ENCODE assay signal across 19 mouse cellular contexts in genomic region chr17:15816379-15817095, GRCm38 (mm10). TPM values are rescaled to one million over a fixed set of nuclear protein-coding genes. Genes with fewer than 3 reads are reported as not detected.
A peak's percentile ranks its signal among the peaks of the same experiment; 100 is the strongest.
DNase-seq lines count a peak whose midpoint lies in the region; ATAC-seq and TF ChIP-seq lines count a peak whose summit lies in the region.
"Had no signal": no experiment of that assay in that cellular context is flagged by ENCODE, and none has a peak within 500 bp of the region (broad histone marks: within the 10 kb centered on the region; RNA-seq: fewer than 3 reads in every experiment).

No protein-coding gene starts in this region.

- peaks cover 30% of the 10 kb centered on the region; the same call in 1 of the 2 replicates for H3K4me1 ChIP-seq in lung, postnatal 0 days (ENCODE audit: insufficient read depth, low read depth, low read length)
- H3K4me1 ChIP-seq: liver, embryonic 15.5 days had no signal

- 64% methylated on average over 10 of the region's 11 CpGs for WGBS in lung, postnatal 0 days

- H3K27me3 ChIP-seq in lung, postnatal 0 days (replicated peaks; ENCODE audit: insufficient read depth, low read length), result no peaks in the 10 kb centered on the region
- H3K27me3 ChIP-seq: embryonic facial prominence, embryonic 12.5 days; liver, embryonic 15.5 days; midbrain, embryonic 12.5 days had no signal

- TF ChIP-seq EP300 in lung, postnatal 0 days (IDR thresholded peaks at IDR 0.05), result no peak

- no peak overlapping the region for H3K27ac ChIP-seq in lung, postnatal 0 days (ENCODE audit: low read length)
- H3K27ac ChIP-seq: embryonic facial prominence, embryonic 12.5 days; hindbrain, embryonic 14.5 days; liver, embryonic 15.5 days; midbrain, embryonic 12.5 days had no signal

- no peak overlapping the region for H3K4me2 ChIP-seq in lung, postnatal 0 days (replicated peaks; ENCODE audit: low read depth, low read length)
- H3K4me2 ChIP-seq: embryonic facial prominence, embryonic 12.5 days; hindbrain, embryonic 14.5 days; liver, embryonic 15.5 days; midbrain, embryonic 12.5 days had no signal

- no peaks in the 10 kb centered on the region for H3K9me3 ChIP-seq in lung, postnatal 0 days (ENCODE audit: low read length)
- H3K9me3 ChIP-seq: embryonic facial prominence, embryonic 12.5 days; liver, embryonic 15.5 days; midbrain, embryonic 12.5 days had no signal

- no peaks in the 10 kb centered on the region for H3K36me3 ChIP-seq in lung, postnatal 0 days (ENCODE audit: insufficient read depth, low read length)
- H3K36me3 ChIP-seq: liver, embryonic 15.5 days had no signal

- peak; percentile 65 for ATAC-seq in lung, postnatal 0 days
- ATAC-seq in CD4-positive, CD25-positive, alpha-beta regulatory T cell, adult 4 months, result peak; percentile 79
- ATAC-seq: forebrain, embryonic 16.5 days had no signal

- H3K9ac ChIP-seq in lung, postnatal 0 days (replicated peaks; ENCODE audit: low read depth), result no peak overlapping the region
- H3K9ac ChIP-seq: embryonic facial prominence, embryonic 12.5 days; hindbrain, embryonic 14.5 days; liver, embryonic 15.5 days; midbrain, embryonic 12.5 days had no signal

- DNase-seq in lung, postnatal 0 days (ENCODE audit: low spot score), result peak; percentile 75
- DNase-seq in lung, adult 18-20 months, result no peak
- DNase-seq in A20 (ENCODE audit: low read depth, low spot score) (peak; percentile 76), adipocyte (ENCODE audit: low spot score) (no peak)
- peak; percentile 66 for DNase-seq in naive thymus-derived CD4-positive, alpha-beta T cell, adult 2 months (ENCODE audit: low read depth)
- DNase-seq in left cerebral cortex, adult 8-10 months (ENCODE audit: low spot score in 2 of 2), result no peak
- DNase-seq: adrenal gland, postnatal 10 days; cerebellum, adult 18-20 months; gastrocnemius, postnatal 10 days; heart, postnatal 10 days; kidney, adult 2 months; kidney, postnatal 14 days; lung, postnatal 4 days had no signal

- H3K4me3 ChIP-seq in lung, postnatal 0 days (ENCODE audit: low read depth, low read length), result no peak overlapping the region
- H3K4me3 ChIP-seq: embryonic facial prominence, embryonic 12.5 days; liver, embryonic 15.5 days; midbrain, embryonic 12.5 days had no signal

- no peak for TF ChIP-seq CTCF in lung, postnatal 0 days (IDR thresholded peaks at IDR 0.05)

RNA-seq across cellular contexts. Expression of gene Rgmb, which starts 14.3 kb away (rescaled TPM):
- polyA plus RNA-seq in lung, postnatal 0 days (2015; fragmentation: Nextera tagmentation; extraction: Ambion mirVana), result 15.2 and 15.9 TPM in 2 replicates
- polyA plus RNA-seq in CD4-positive, CD25-positive, alpha-beta regulatory T cell, adult 4 months (2017; shearing (Covaris generic)), result under 1 TPM; 0.56 to 0.60 TPM
- total RNA-seq in left cerebral cortex, adult 8-10 months (2022), result 10 to 100 TPM; 52.7 to 71.1 (median 66.7) TPM

Comparison
In these comparisons a context has a peak if more than half of its experiments do, and no peak if none do; other contexts are left out.
1. DNase-seq: peak in lung, postnatal 0 days (single experiment), A20 (single experiment) and naive thymus-derived CD4-positive, alpha-beta T cell, adult 2 months (single experiment); none in lung, adult 18-20 months (0 of 2), adipocyte (single experiment) and left cerebral cortex, adult 8-10 months (0 of 2).
2. RNA of gene Rgmb, which starts 14.3 kb away (polyA plus RNA-seq): 15.2 to 15.9 TPM in lung, postnatal 0 days; 0.56 to 0.60 TPM in CD4-positive, CD25-positive, alpha-beta regulatory T cell, adult 4 months; every median in the first group is over 10 times any median in the second.